Mouse (Mus musculus) midbrain, embryonic 14.5 days (tissue): ENCODE measurements around the gene Ypel4. TPM values are rescaled to one million over a fixed set of nuclear protein-coding genes. Genes with fewer than 3 reads are reported as not detected.

ENCODE experiments used
- ATAC-seq: fragments of 200-750 bp; cut with Nextera tagmentation; 2 replicates; pipeline ENCODE4 v1.8.0; 2017; ENCODE audit warnings: moderate number of reproducible peaks, moderate library complexity; ENCODE audit not compliant: low FRiP score, low TSS enrichment
- DNase-seq: peaks from one replicate; pipeline ENCODE4 v3.0.0-alpha.2; 2015
- H3K27ac ChIP-seq: fragments of 300-500 bp; sonication (generic); replicated peaks from 2 replicates; pipeline ENCODE4 v1.5.1; 2014; ENCODE audit warnings: mild to moderate bottlenecking, low read depth, low read length, moderate library complexity
- H3K27me3 ChIP-seq: fragments of 300-500 bp; sonication (generic); 2 replicates; pipeline ENCODE4 v1.6.1; 2014; ENCODE audit warnings: low read length, control low read depth, mixed read lengths; ENCODE audit not compliant: control insufficient read depth, insufficient read depth
- H3K36me3 ChIP-seq: fragments of 300-500 bp; sonication (generic); 2 replicates; pipeline ENCODE4 v1.6.1; 2014; ENCODE audit warnings: low read length, control low read depth; ENCODE audit not compliant: control insufficient read depth, insufficient read depth
- H3K4me1 ChIP-seq: fragments of 300-500 bp; sonication (generic); 2 replicates; pipeline ENCODE4 v1.6.1; 2014; ENCODE audit warnings: mild to moderate bottlenecking, antibody characterized with exemption, low read length, control low read depth; ENCODE audit not compliant: control insufficient read depth, insufficient read depth
- H3K4me2 ChIP-seq: fragments of 300-500 bp; sonication (generic); 2 replicates; pipeline ENCODE4 v1.6.1; 2014; ENCODE audit warnings: mild to moderate bottlenecking, low read length, moderate library complexity
- H3K4me3 ChIP-seq: fragments of 300-500 bp; sonication (generic); replicated peaks from 2 replicates; pipeline ENCODE4 v1.5.1; 2014; ENCODE audit warnings: low read depth, low read length
- H3K9ac ChIP-seq: fragments of 300-500 bp; sonication (generic); replicated peaks from 2 replicates; pipeline ENCODE4 v1.6.1; 2014; ENCODE audit warnings: mild to moderate bottlenecking, low read length, moderate library complexity
- H3K9me3 ChIP-seq: fragments of 300-500 bp; sonication (generic); 2 replicates; pipeline ENCODE4 v1.6.1; 2016; ENCODE audit warnings: low read length, control low read depth, mixed read lengths; ENCODE audit not compliant: control insufficient read depth
- WGBS: fragments of 180-500 bp; shearing (Covaris S2); extraction: QIAGEN DNeasy Blood & Tissue Kit; methylation state at CpG from one replicate; pipeline ENCODE4 v1.1.7; 2014; 5-methylcytosine and 5-hydroxymethylcytosine counted together
- polyA plus RNA-seq: library from polyadenylated mRNA; unstranded; fragments of >200 nt; fragmentation: Nextera tagmentation; extraction: Ambion mirVana; gene quantifications from 2 replicates; pipeline ENCODE4 v1.2.1, GENCODE M21; 2014

Ypel4 gene
- polyA plus RNA-seq: 23.5 and 24.7 TPM in 2 replicates

DNA sequence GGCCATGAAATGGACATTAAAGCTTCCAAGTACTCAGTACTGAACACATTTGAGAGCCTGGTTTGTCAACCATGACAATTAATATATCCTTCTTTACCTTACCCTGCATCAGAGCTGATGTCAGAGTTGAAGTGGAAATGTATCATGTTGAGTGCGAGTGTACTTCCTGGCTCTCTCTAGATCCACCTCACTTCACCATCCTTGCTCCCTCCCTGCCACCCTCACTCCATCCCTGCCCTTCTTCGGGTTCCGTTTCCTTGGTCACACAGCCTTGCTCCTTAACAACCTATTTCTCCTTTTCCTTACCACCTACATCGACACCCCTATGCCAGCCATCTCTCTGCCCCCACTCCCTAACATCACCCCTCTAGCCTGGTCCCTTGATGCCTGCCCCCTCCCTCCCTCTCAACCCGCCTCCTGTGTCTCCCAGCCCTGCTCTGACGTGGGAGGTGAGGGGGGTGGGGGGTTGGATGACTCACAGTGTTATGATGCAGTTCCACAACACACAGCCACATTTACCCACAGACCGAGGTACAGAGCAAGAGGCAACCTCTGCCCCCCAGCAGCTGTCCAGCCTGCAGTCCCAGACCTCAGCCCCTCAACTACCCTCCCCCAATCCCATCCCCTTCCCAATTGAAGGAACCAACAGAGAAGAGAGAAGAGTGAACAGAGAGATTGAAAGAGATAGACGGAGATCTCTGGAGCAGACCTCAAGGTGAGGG lies at the start of gene Ypel4:
Gene Ypel4, plus strand, starts transcription at position 480 of the 722 bp plus-strand sequence.
- no peaks in the 10 kb centered on the region for H3K9me3 ChIP-seq

DNA sequence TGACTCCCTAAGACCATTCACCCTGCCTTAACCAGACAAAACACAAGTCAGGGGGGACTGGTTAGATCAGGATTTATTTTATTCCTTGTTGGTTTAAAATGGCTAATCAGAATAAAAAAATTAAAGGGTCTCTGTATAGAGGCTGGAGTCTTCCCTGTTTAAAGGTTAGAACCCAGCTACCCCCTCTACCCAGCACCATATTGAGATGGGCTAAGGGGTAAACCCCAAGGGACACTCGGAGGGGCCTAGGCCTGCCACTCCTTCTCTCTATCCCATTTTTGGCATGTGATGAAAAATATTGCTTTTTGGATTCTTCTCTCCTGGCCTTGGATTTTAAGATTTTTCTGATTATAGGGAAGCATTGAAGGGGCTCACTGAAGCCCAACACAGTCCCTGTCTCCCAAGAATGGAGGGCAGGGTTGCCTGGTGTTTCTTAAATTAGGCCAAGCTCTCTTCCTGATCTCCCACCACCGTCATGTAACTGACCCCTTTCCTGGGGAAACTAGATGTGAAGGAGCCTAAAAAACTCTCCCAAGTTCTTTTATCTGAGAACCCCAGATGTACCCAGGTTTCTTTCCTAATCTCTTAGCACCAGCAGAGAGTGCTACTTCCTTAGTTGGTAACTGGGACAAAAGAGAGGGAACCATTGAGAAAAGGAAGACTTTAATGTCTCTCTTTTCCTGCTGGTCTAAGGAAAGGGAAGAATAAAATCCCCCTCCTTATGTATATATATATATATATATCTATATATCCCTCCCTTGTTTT lies 45.6 kb upstream of the Ypel4 start:
- no peaks in the 10 kb centered on the region for H3K27me3 ChIP-seq
- ATAC-seq (no peak), DNase-seq (no peak)
- no peak overlapping the region for H3K27ac ChIP-seq
- no peak overlapping the region for H3K9ac ChIP-seq
- WGBS: 84% methylated on average over 2 of the region's 2 CpGs
- no peaks in the 10 kb centered on the region for H3K9me3 ChIP-seq
- no peak overlapping the region for H3K4me2 ChIP-seq
- H3K4me1 ChIP-seq: no peaks in the 10 kb centered on the region
- H3K36me3 ChIP-seq: peaks cover 80% of the 10 kb centered on the region
- H3K4me3 ChIP-seq: no peak overlapping the region

More for the DNA sequence above, at the start of gene Ypel4:
- WGBS: under 1% methylated on average over 8 of the region's 8 CpGs
- no peaks in the 10 kb centered on the region for H3K36me3 ChIP-seq
- H3K4me2 ChIP-seq: peak within 1 kb of the TSS; percentile 58
- ATAC-seq (peak; percentile 76), DNase-seq (peak; percentile 86)
- peak within 1 kb of the TSS; percentile 88 for H3K9ac ChIP-seq
- no peaks in the 10 kb centered on the region for H3K27me3 ChIP-seq
- peak within 1 kb of the TSS; percentile 89 for H3K27ac ChIP-seq
- H3K4me3 ChIP-seq: peak within 1 kb of the TSS; percentile 71
- peaks cover 40% of the 10 kb centered on the region for H3K4me1 ChIP-seq

DNA sequence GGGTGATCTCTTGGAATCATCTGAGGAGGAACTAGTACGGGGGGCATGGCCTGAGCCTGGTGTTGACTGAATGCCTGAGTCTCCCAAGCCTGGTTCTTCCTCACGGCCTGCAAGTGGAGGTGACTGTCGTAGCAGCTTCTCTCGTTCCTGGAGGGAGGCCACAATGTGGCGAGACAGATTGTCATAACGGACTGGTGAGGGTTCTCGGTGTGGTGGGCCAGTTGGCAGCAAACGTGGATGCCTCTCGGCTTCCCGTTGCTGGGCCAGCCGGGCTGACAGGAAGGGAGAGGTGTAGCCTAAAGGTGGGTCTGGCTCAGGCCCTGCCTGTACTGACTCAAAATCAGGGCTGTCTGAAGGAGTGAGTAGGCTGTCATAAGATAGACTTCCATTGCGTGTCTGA lies 43.8 kb upstream of the Ypel4 start:
- DNase-seq (no peak), ATAC-seq (no peak)
- Histone ChIP-seq H3K36me3 (peaks cover 91% of the 10 kb centered on the region), H3K27ac (no peak overlapping the region), H3K9ac (no peak overlapping the region), H3K4me3 (no peak overlapping the region), H3K4me2 (no peak overlapping the region), H3K27me3 (no peaks in the 10 kb centered on the region), H3K9me3 (no peaks in the 10 kb centered on the region), H3K4me1 (no peaks in the 10 kb centered on the region)
- WGBS: 93% methylated on average over 12 of the region's 12 CpGs

DNA sequence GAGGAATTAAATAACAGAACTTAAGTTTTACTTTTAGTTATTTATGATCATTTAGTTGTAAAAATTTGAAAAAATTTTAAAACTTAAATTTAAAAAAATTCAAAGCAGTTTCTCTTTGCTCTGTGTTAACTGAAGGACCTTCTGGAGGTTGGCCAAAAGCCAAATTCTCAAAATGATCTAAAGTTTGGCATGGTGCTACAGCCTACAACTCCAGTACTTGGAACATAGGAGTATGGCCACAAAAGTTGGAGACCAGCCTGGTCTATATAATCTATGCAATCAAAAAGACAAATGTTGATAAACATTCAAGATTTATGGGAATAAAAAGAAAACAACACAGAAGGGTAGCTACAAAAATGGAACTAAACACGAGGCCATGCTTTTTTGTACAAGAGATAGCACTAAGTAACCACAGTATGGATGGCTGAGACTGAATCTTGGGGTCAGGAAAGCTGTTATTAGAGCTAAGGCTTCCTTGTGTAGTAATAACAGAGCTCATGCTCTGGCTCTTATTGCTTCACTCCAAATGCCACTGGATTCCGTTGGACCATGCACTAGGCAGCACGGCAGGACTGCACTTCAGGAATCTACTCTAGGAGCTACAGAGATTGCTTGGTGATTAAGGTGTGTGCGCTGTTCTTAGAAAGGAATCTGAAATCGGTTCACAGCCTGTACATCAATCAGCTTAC lies 38.7 kb upstream of the Ypel4 start:
- H3K27me3 ChIP-seq: no peaks in the 10 kb centered on the region
- no peak for ATAC-seq
- H3K27ac ChIP-seq: no peak overlapping the region
- H3K9ac ChIP-seq: no peak overlapping the region
- H3K4me2 ChIP-seq: no peak overlapping the region
- H3K9me3 ChIP-seq: no peaks in the 10 kb centered on the region
- 95% methylated on average over 5 of the region's 5 CpGs for WGBS
- no peak overlapping the region for H3K4me3 ChIP-seq
- H3K4me1 ChIP-seq: no peaks in the 10 kb centered on the region
- no peak for DNase-seq
- peaks cover 71% of the 10 kb centered on the region for H3K36me3 ChIP-seq

DNA sequence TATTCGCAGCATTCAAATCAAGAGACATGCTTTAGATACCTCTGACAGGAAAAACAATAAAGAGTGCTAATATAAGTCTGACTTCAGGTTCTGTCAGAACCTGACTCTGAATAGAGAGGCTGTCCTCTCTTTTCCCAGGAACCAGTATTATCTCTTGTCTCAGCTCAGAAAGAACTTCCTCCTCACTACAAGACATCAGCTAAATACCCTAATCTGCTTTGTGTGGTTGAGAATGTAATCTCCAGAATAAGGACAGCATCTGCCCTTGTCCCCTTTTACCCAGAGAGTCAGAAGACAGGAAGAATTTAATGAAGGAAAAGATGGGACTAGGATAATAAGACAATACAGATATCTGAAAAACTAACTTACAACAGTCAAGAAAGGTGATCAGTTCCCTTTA lies 30.4 kb upstream of the Ypel4 start:
- Histone ChIP-seq H3K4me3 (no peak overlapping the region), H3K27ac (no peak overlapping the region), H3K4me1 (no peaks in the 10 kb centered on the region), H3K36me3 (peaks cover 47% of the 10 kb centered on the region), H3K4me2 (no peak overlapping the region), H3K9ac (no peak overlapping the region), H3K9me3 (no peaks in the 10 kb centered on the region), H3K27me3 (no peaks in the 10 kb centered on the region)
- ATAC-seq (no peak), DNase-seq (no peak)
- 88% methylated on average over 1 of the region's 1 CpGs for WGBS

DNA sequence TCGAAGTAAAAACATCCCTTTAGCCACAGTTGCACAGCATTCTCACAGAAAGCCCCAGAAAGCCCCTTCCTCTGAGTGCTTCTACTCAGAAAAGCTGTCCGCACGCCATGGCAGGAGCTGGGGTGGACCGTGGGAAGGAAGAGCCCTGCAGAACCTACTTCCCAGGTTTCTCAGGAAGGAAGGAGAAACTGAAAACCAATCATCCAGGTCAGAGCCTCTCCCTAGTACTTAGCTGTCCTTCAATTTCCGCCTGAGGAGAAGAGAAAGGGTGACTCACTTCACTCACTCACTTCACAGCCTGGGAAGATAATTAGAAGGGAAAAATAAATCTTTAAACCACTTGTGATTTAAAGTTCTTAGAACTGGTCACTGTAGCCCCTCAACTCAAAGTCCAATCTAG lies 29.5 kb upstream of the Ypel4 start:
- Histone ChIP-seq H3K4me1 (no peaks in the 10 kb centered on the region), H3K4me2 (no peak overlapping the region), H3K27ac (no peak overlapping the region), H3K4me3 (no peak overlapping the region), H3K27me3 (no peaks in the 10 kb centered on the region), H3K9me3 (no peaks in the 10 kb centered on the region), H3K9ac (no peak overlapping the region), H3K36me3 (peaks cover 50% of the 10 kb centered on the region)
- WGBS: 80% methylated on average over 5 of the region's 5 CpGs
- no peak for DNase-seq
- no peak for ATAC-seq

DNA sequence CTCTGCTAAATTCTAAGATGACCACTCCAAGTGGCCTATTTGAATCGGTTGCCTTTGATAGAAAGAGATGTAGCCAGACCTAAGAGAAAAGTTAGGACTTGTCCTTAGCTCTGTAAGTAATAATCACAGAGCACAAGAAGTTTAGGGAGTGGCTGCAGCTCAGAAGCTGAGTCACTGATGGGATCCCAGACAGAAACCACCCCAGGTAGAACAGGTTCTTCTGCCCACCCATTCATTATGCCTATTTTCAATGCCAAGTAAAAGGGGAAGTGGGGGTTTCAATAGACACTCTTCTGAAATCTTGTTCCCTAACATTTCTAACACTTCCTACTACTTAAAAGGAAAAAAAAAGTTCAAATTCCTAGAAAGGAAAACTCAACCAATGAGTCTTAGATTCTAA lies 28.6 kb upstream of the Ypel4 start:
- no peak overlapping the region for H3K27ac ChIP-seq
- H3K27me3 ChIP-seq: no peaks in the 10 kb centered on the region
- no peaks in the 10 kb centered on the region for H3K4me1 ChIP-seq
- H3K36me3 ChIP-seq: peaks cover 55% of the 10 kb centered on the region
- H3K4me3 ChIP-seq: no peak overlapping the region
- no peak for DNase-seq
- no peaks in the 10 kb centered on the region for H3K9me3 ChIP-seq
- 96% methylated on average over 1 of the region's 1 CpGs for WGBS
- no peak overlapping the region for H3K9ac ChIP-seq
- H3K4me2 ChIP-seq: no peak overlapping the region
- no peak for ATAC-seq

DNA sequence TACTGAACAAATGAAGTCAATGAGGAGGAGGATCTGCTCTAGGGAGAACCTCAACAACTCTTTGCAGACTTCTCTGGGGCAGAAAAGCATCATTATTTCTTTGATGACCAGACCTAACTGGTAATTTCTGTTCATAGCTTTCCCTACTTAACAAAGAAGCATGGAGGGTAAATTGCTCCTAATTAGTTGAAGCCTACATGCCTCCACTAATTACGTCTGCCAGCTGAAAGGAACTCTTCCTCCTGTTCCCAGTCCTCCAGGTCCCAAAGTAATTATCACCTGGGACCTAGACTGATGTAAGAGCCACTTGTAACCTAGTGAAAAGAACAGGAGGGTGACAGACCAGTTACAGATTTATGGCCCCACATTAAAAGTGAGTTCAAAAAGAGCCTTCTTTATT lies 26.3 kb upstream of the Ypel4 start:
- 70% methylated on average over 1 of the region's 1 CpGs for WGBS
- Histone ChIP-seq H3K27ac (no peak overlapping the region), H3K9ac (no peak overlapping the region), H3K4me2 (no peak overlapping the region), H3K4me1 (no peaks in the 10 kb centered on the region), H3K36me3 (peaks cover 53% of the 10 kb centered on the region), H3K4me3 (no peak overlapping the region), H3K27me3 (no peaks in the 10 kb centered on the region), H3K9me3 (no peaks in the 10 kb centered on the region)
- DNase-seq (no peak), ATAC-seq (no peak)
